Mouse (Mus musculus) frontal cortex, postnatal 36 days (tissue): ENCODE results near the gene Parvg.
A peak's percentile ranks its signal among the peaks of the same experiment; 100 is the strongest.
"Not testable (repeated sequence)": the region's sequence is repeated elsewhere in the genome, so short reads cannot be mapped to it uniquely, and the experiment has no call there.

Experiments
- DNase-seq, 2 experiments: peaks; one replicate each; pipeline ENCODE4 v3.0.0; 2022; ENCODE audit warnings: low spot score in 2 of 2

Parvg gene

DNA sequence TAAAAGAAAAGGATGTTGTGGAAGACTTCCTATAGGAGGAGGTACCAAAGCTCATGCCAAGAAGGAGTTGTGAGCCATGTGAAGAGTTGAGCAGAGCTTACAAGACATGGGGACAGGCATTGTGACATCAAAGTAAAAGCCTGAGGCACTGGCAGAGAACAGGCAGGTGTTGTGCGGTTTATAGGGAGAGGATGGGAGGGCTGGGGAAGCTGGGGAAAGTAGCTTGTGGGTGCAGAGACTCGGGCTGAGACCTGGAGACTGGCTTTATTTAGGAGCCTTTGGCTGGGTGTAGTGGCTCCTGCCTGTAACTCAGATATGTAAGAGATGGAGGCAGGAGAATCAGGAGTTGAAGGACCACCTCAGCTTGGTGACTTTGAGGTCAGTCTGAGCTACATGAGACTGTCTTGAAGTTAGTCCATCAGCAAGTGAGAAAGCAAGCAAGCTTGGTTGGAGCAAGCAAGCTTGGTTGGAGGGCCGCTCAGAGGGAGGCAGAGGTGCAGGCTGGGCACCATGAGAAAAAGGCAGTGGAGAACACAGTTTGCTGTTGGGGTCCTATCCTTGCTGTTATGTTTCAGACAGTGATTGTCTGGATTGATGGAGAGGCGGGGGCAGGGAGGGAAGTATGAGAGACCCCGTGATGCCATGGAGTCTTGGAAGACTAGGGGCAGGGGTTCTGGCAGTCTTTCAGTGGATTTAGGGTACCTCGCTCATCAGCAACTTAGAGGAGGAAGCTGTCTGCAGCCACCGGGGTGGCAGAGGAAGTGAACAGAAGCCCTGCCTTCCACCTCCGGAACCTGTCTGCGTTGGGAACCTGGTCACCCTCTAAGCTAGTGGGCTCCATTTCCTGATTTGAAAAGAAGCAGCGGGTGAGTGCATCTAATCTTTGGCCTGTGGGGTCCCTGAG lies at the start of gene Parvg:
Parvg (plus strand) TSS at position 61 of the 904 bp plus-strand sequence.
- DNase-seq = no peak

DNA sequence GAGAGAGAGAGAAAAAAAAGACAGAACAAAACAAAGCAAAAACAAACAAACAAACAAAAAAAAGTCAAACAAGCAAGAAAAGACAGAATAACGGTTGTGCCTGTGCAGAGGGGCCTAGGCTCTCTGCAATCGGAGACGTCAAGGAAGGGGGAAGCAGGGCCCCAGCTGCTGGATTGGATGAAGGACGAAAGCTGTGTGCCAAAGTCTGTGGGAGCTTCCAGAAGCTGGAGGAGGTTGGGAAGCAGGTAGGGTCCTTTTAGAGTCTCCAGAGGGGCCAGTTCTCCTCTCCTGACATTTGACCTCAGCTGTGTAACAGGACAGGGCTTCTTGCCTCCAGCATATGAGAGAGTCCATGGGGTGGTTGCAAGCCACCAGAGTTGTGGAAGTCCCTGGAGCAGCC lies 47.8 kb upstream of the Parvg start:
- no peak for DNase-seq

GRCm38 (mm10) chr15:84278091-84278490 lies 45.7 kb upstream of the Parvg start:
- DNase-seq = no peak

DNA sequence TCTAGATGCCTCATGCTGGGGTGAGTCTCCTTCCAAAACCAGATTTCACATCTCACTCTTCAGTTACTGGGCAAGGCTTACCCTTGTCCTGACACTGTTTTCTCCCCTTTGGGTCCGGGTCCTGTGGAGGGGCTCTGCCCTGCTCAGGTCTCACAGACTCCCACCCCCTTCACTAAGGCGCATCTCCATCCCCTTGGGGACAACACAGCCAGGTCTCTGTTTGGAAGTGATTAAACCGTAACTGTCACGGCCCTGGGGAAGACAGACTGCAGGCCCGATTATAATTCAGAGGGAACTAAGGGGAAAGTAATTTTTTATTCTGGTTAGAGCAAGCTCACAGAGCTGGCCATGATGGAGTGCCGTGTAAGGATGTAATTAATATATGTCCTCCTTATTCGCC lies 45.2 kb upstream of the Parvg start:
- no peak for DNase-seq

- no peak for DNase-seq
These were observed 43.5 kb upstream of the Parvg start for GRCm38 (mm10) chr15:84280309-84280708.

- no peak for DNase-seq
These were observed 43.0 kb upstream of the Parvg start for GRCm38 (mm10) chr15:84280712-84281347.

DNA sequence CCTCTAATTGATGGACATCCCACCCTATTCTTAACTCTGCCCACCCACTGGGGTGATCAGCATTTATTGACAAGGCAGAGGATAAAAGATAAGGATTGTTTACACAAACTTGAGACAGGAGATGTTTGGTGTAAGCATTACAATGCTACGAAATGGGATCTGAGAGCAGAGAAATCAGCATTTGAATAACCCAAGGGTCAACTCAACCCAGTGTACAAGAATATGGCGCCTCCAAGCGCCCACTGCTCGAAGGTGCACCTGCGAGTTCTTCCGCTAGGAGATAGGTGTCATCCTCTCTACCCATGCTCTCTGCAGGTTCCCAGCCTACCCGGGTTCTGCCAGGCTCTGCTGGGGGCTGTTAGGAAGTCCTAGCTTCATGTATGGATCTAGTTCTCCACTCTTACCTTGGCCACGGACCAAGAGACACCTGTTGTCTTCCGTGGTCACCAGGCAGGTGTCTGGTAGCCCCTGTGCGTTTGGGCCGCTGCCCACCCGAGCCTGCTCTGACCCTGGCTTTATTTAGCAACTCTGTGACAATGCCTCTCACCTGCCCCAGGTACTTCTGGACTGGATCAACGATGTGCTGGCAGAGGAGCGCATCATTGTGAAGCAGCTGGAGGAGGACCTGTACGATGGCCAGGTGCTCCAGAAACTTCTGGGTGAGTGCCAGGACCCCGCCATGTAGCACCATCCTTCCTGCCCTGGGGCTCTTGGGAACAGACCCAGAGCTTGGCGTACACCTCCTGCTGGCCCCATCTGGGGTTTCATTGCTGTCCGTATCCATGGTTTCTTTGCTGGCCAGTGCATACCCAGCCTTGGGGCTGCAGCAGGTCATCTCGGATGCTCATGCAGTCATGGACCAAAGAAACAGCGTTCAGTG lies 41.4 kb upstream of the Parvg start:
- DNase-seq = no peak

DNA sequence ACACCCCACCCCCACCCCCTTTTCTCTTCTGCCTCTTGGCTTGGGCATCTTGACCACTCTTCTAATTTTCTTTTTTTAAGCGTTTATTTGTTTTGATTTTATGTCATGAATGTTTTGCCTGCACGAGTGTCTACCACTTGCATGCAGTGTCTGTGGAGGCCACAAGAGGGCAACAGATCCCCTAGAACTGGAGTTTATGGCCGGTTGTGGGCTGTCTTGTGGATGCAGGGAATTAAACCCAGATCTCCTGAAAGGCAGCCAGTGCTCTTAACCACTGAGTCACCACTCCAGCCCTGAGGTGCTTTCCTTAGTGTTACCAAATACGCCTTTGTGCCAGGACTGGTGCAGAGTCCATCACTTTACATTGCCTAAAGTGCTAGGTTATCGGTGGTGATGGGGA lies 39.8 kb upstream of the Parvg start:
- peak in 1 of 2 experiments; percentile 49 for DNase-seq

DNA sequence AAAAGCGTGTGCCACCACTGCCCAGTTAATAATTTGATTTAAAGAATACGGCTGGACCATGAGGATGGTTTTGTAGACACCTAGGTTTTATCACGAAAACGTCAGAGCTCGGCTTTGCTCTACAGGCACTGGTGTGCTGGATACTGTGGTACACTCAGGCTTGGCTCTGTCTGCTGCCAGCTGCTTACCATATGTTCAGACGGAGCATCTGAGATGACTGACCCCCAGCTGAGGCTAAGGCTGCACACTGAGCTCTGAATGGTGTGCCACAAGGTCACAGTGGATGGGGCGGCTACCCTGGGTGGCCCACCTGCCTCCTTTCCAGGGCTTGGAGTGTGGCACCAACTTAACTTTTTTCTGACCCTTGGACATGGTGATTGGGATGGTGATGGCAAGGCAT lies 38.4 kb upstream of the Parvg start:
- DNase-seq = no peak

- not testable (repeated sequence) for DNase-seq
These were observed 34.9 kb upstream of the Parvg start for GRCm38 (mm10) chr15:84288953-84289352.

DNA sequence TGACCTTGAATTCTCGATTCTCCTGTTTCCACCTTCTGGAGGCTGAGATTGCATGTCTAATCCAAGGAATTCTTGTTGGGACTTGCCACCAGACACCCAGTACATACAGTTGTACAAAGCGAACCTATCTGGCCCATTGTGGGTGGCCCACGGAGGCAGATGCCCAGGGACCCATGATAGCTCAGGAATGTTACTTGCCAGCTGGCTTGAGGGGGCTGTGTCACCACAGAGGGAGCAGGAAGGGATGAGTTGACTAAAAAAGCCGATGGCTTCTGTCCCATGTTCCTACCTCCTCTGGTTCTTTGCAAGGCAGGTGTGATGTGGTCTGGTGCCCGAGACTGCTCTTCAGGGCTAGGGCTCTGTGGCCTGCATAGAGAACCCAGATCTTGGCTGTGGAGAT lies 32.7 kb upstream of the Parvg start:
- DNase-seq = no peak

- DNase-seq = no peak
These were observed 30.2 kb upstream of the Parvg start for GRCm38 (mm10) chr15:84293590-84293989.

- no peak for DNase-seq
These were observed 29.4 kb upstream of the Parvg start for GRCm38 (mm10) chr15:84294391-84294790.

DNA sequence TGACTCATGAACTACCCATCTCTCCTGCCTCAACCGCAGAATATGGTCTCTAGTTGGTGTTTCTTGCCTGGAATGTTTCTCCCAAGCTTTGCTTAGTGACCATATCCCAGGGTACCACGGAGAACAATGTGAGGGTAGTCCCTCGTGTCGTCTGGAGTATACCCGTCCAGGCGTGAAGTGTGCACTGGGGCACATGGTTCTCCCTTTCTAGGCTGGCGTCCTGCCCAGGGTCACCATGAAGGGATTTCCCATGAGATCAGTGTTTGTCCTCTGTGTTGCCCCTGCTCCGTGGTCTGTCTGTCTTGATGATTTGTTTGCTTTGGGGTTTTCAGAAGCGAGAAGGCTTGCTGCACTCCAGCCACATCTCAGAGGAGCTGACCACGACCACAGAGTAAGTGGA lies 28.6 kb upstream of the Parvg start:
- no peak for DNase-seq

DNA sequence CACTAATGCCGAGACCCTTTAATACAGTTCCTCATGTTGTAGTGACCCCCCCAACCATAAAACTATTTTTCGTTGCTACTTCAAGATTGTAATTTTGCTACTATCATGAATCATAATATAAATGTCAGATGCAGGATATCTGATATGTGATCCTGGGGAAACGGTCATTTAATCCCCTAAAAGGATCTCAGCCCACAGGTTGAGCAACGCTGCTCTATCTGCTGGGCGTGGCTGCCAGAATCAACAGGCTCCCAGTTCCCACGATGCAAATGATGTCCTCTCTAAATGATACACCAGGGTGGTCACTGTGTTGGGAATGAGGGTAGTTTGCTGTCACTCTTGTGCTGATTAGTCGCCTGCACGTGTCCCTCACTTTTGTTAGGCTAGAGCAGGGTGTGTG lies 26.4 kb upstream of the Parvg start:
- no peak for DNase-seq

GRCm38 (mm10) chr15:84298804-84299370 lies 24.9 kb upstream of the Parvg start:
- DNase-seq = peak in 1 of 2 experiments; percentile 45

GRCm38 (mm10) chr15:84299662-84300333 lies 24.0 kb upstream of the Parvg start:
- DNase-seq = no peak

GRCm38 (mm10) chr15:84300591-84300990 lies 23.2 kb upstream of the Parvg start:
- DNase-seq = no peak

DNA sequence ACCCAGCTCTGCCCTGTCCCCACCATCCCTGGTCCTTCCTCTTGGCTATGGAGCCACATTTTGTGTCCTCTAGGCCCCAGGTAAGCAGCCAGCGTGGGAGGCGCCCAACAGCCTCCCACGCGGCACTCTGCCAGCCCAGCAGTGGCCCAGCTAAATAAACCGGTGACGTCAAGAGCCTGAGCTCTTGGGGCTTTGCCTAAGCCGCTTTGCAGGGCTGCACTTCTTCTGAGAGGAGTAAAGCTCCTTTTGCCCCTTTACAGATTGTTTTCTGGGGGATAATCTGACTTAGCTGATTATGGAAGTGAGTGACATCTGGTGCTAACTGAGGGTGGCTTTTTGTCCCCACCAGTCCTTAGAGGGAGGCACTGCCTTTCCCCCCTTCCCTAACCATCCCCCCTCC lies 22.8 kb upstream of the Parvg start:
- no peak for DNase-seq

GRCm38 (mm10) chr15:84301641-84302420 lies 22.0 kb upstream of the Parvg start:
- no peak for DNase-seq
